Mouse (Mus musculus) heart, postnatal 0 days (tissue): ENCODE data around the gene Ell3.

Source experiments
- CTCF ChIP-seq: IDR thresholded peaks from 2 replicates; pipeline ENCODE4 v1.5.1; 2016; ENCODE audit warnings: antibody characterized with exemption, control low read depth, low read depth
- EP300 ChIP-seq: IDR thresholded peaks from 2 replicates; pipeline ENCODE4 v1.6.1; 2016; ENCODE audit warnings: antibody characterized with exemption, low read depth

DNA sequence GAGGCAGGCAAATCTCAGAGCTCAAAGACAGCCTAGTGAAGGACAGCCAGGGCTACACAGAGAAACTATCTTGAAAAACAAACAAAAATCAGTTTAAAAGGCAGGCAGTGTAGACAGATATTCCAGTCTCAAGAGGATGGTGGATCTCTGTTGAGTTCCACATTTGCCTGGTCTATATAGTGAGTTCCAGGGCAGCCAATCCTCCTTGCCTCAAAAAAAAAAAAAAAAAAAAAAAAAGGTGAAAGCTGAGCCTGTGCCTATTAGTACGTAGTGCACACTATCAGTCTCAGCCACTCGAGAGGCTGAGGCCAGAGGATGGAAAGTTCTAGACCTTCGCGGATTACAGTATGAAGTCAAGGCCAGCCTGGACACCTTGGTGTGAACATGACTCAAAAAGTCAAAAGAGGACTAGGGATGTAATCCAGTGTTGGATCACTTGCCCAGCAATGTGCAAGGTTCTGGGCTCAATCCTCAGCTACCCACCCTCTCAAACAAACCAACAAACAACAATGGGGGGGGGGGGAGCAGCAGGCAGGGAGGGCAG, 31.2 kb downstream of the Ell3 start:
- no peak for TF ChIP-seq EP300
- TF ChIP-seq CTCF: no peak
